Mouse (Mus musculus): Measurements from ENCODE around the gene Cx3cr1.
"Not testable (repeated sequence)": the region's sequence is repeated elsewhere in the genome, so short reads cannot be mapped to it uniquely, and the experiment has no call there.

Cx3cr1 gene

GRCm38 (mm10) chr9:120069779-120070178 lies at the start of gene Cx3cr1:
Gene Cx3cr1, minus strand, starts transcription at chr9:120069879.
- DNase-seq (ENCODE audit: low read depth, low spot score): no peak

GRCm38 (mm10) chr9:120118212-120118611 lies 48.5 kb upstream of the Cx3cr1 start:
- DNase-seq (ENCODE audit: low read depth, low spot score): no peak

- no peak for DNase-seq (ENCODE audit: low read depth, low spot score)
Observed at GRCm38 (mm10) chr9:120116184-120116624, 46.5 kb upstream of the Cx3cr1 start.

- no peak for DNase-seq (ENCODE audit: low read depth, low spot score)
Observed at GRCm38 (mm10) chr9:120115580-120115979, 45.9 kb upstream of the Cx3cr1 start.

DNA sequence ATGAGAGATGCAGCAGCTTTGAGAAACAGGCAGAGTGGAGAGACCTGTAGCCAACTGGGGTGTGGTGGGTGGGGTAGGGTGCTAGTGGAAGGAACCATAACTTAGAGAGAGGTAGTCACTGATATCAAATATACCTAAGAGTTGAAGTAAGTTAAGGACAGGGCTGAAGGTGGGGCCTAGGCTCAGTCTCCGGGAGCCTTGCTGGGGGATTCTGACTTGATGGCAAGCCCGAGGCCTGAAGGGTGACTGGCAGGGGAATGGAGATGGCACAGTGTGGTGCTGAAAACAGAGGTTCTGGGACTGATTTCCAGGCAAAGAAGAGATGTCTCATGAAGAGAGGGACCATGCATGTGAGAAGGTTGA lies 45.1 kb upstream of the Cx3cr1 start:
- no peak for DNase-seq (ENCODE audit: low read depth, low spot score)

DNA sequence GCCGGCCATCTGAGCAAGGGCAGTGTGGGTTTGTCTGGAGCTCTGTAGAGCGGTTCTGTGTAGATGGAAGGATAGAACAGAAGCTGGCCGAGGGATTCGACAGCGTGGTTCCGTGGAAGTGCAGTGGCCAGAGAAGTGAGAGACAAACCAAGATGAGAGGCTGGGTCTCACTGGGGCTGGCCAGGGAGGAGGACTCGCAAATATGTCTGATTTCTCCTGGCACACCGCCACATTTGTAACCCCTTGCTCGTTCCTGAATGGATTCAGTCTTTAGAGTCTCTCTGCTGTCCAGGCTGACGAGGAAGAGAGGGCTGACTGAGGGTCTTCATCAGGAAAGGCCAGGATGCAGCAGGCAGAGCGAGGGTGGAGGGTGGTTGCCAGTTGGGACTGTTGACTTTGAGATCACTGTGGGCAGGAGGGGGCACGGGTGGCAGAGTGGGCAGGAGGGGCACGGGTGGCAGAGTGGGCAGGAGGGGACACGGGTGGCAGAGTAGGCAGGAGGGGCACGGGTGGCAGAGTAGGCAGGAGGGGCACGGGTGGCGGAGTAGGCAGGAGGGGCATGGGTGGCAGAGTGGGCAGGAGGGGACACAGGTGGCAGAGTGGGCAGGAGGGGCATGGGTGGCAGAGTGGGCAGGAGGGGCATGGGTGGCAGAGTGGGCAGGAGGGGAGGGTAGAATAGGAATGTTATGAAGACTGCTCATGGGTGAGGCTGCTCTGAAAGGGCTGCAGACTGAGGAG lies 44.5 kb upstream of the Cx3cr1 start:
- DNase-seq (ENCODE audit: low read depth, low spot score): no peak

DNA sequence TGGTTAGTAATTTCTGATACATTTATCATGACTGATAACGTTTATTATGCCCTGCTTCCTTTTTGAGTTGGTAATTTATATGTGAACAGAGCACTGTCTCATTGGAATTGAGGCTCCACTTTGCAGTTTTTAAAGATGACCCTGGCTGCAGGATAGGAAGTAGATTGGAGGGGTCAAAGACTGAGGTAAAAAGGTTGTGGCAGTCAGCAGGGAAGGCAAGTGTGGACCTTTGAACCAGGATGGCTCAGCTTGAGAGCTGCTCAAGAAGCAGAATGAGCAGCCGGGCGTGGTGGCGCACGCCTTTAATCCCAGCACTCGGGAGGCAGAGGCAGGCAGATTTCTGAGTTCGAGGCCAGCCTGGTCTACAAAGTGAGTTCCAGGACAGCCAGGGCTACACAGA lies 43.8 kb upstream of the Cx3cr1 start:
- no peak for DNase-seq (ENCODE audit: low read depth, low spot score)

DNA sequence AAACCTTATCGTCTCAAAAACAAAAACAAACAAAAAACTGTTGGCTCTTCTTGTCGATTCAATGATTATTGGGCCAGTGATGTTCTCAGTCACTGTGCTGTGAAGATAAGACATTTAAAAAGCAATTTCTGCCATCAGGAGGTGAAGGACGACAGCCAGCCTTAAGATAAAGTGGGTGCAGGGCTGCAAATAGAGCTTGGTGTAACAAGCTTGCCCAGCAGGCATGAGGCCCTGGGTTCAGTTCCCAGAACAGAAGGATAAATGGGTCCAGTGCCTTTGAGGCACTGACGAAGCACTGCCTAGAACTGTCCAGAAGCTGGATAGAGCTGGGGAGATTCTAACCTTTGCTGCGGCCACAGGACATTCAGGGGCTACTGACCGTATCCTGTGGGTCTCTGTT lies 42.8 kb upstream of the Cx3cr1 start:
- no peak for DNase-seq (ENCODE audit: low read depth, low spot score)

DNA sequence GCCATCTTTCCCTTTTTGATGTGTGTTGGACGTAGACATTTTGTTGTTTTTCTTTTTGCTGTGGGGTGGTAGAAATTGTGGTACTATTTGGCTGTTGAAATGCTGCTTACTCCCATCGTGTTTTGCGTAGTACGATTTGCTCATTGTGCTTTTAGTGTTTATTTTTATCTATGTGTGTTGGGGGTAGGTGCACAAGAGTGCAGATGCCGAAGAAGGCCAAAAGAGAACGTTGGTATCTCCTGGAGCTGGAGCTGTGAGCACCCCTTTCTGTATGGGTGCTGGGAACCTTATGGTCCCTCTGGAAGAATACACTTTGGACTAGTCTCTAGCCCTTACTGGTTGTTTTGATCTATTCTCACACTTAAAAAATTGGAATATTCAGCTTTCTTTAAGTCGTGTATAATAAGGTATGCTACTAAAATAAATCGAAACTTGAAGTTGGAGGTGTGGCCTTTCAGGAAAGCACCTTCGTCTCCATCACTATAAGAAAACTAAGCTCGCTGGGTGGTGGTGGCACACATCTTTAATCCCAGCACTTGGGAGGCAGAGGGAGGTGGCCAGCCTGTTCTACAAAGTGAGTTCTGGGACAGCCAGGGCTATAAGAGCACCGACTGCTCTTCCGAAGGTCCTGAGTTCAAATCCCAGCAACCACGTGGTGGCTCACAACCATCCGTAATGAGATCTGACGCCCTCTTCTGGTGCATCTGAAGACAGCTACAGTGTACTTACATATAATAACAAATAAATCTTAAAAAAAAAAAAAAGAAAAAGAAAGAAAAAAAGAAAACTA lies 41.7 kb upstream of the Cx3cr1 start:
- no peak for DNase-seq (ENCODE audit: low read depth, low spot score)

DNA sequence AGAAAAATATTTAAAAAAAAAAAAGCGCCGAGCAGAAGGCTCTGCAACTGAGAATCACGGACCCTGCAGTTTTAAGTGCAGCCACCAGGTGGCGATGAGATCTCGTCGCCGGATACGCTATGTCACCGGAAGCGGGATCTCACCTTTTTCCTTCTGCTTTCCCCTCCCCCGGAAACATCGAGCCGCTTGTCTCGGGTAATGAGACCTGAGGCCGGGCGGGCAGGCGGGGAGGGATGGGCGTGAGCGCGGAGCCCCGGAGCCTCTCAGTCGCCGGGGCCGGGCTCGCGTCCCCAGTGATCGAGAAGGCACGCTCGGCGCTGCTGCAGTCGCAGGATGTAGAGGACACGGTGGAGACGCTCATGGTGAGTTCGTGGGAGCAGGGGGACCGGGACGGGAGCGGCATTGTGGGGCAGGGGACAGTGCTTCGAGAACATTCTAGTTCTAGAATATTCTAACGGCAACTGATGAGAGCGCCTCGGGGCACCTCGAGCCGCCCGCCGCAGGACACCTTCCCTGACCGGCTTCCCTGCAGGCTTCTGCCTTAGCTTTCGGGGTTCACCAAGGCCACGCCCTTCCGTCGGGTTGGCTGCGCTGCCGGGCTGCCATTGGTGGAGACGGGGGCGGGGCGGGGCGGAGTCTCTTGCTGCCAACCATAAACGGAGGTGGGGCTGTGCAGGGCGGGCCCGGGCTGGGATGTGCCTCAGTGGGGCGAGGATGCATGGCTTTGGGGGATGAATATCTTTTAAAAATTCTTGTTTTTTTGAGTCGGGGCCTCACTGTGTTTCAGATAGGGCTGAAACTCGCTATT lies 40.7 kb upstream of the Cx3cr1 start, which contains the start of gene Slc25a38:
Slc25a38 (plus strand) TSS at position 164 of the 808 bp plus-strand sequence.
- peak; percentile 95 for DNase-seq (ENCODE audit: low read depth, low spot score)

- DNase-seq (ENCODE audit: low read depth, low spot score): not testable (repeated sequence)
Observed at GRCm38 (mm10) chr9:120108953-120109352, 39.3 kb upstream of the Cx3cr1 start.

DNA sequence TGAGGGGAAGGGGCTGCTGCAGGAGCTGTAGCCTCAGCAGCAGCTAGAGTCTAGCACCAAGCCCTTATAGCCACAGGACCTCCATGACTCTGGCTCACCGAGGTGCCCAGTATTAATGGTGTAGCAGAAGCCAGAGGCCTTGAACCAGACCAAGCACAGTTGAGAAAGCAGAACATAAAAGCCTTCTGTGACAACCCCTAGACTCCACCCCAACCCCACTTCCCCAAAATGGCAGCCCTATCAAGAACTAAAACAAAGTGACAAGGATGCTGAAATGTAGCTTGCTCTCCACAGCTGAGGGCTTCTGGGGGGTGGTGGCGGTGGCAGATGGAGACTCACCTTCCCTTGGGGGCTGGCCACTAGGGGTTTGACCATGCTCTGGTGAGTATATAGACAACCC lies 31.5 kb upstream of the Cx3cr1 start:
- no peak for DNase-seq (ENCODE audit: low read depth, low spot score)

DNA sequence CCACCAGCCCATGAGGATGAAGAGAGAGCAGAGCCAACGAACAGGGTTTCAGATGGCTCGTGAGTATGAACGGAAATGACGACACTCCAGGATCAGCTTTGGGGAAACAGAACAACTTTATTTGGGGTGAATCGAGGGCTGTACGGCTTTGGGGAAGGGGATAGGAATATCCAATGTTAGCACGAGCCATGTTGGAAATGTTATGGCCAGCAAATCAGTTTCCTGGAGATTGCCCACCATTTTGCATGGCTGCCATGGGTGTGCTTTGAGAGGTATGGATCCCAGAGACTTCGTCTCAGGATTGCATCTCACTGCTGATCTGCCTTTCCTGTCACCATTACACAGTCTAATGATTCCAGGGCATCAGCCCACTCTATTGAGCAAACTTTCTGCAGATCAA lies 29.6 kb upstream of the Cx3cr1 start:
- DNase-seq (ENCODE audit: low read depth, low spot score): no peak

GRCm38 (mm10) chr9:120098682-120099081 lies 29.0 kb upstream of the Cx3cr1 start:
- peak; percentile 58 for DNase-seq (ENCODE audit: low read depth, low spot score)

DNA sequence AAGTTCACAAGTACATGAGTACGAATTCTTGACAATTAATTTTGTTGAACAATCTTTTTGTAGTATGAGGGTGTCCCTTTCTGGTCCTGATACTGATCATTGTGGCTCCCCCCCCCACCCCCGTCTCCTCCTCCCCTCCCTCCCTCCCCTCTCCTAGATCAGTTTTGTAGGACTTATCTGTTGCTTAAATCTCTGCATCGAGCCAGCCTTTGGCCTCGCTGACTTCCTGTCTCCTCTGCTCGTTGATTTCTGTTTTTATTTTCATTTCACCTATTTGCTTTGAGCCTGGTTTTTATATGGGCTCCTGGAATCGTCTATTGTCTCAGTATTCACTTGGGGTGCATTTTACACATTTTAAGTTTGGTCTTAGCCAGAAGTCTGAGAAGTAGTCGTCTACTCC lies 26.2 kb upstream of the Cx3cr1 start:
- peak; percentile 67 for DNase-seq (ENCODE audit: low read depth, low spot score)

DNA sequence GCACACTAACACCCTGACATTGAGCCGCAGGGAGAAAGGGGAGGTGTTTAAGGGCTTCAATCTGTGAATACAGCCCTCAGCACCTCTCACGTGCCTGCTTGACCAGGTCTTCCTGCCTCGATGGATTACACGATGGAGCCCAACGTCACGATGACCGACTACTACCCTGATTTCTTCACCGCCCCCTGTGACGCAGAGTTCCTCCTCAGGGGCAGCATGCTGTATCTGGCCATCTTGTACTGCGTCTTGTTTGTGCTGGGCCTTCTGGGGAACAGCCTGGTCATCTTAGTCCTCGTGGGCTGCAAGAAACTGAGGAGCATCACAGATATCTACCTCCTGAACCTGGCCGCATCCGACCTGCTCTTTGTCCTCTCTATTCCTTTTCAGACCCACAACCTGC lies 24.0 kb upstream of the Cx3cr1 start:
- no peak for DNase-seq (ENCODE audit: low read depth, low spot score)

- DNase-seq (ENCODE audit: low read depth, low spot score): peak; percentile 71
Observed at GRCm38 (mm10) chr9:120091696-120092238, 22.1 kb upstream of the Cx3cr1 start, which contains the start of gene Ccr8. Gene Ccr8, plus strand, starts transcription at chr9:120092114.

DNA sequence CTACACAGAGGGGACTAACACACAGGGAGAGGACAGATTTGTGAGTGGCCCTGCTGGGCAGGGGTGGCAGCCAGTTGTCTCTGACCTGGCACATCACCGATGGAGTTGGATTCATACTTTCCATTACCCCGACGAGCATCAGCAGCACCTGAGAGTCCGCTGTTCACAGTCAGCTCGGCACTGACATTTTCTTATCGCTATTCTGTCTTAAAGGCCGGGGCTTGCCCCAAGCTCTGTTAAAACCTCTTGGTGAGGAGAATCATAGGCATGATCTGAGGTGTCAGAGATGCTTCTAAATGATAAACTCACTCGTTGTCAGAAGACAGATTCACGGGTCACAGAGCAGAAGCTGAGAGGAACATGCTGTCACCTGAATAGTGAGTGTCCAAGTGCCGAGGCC lies 21.4 kb upstream of the Cx3cr1 start:
- DNase-seq (ENCODE audit: low read depth, low spot score): peak; percentile 78

DNA sequence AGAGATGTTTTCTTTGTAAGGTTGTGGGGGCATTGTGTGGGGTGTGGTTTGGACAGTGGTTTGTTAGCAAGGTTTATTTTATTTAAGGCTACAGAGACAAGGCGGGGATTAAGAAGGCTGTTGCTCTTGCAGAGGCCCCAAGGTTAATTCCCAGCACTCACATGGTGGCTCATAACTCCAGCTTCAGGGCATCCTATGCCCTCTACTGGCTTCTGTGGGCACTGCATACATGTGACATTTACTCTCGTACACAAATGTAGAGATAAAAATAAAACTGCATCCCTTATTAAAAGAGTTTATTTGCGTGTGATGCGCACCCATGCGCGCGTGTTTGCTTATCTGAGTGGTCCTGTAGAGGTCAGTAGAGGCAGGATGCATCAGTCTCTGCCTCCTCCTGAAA lies 19.4 kb upstream of the Cx3cr1 start:
- no peak for DNase-seq (ENCODE audit: low read depth, low spot score)

DNA sequence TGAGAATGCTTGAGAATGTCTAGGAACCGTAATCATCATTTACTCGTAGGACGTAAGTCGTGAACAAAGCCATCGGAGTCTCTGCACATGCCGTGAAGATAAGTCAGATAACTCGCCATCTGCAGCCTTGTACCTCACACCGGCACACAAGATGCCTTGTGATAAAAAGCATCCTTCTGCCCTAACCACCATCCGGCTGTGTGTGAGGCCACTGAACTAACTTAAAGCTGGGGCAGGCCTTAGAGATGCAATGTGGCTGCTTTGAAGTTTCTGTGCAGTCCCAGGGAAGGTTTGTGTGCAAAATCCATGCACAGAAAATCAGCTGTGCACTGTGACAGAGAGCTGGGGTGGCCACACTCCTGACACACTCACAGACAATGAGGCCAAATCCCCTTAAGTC lies 14.7 kb upstream of the Cx3cr1 start:
- peak; percentile 73 for DNase-seq (ENCODE audit: low read depth, low spot score)

DNA sequence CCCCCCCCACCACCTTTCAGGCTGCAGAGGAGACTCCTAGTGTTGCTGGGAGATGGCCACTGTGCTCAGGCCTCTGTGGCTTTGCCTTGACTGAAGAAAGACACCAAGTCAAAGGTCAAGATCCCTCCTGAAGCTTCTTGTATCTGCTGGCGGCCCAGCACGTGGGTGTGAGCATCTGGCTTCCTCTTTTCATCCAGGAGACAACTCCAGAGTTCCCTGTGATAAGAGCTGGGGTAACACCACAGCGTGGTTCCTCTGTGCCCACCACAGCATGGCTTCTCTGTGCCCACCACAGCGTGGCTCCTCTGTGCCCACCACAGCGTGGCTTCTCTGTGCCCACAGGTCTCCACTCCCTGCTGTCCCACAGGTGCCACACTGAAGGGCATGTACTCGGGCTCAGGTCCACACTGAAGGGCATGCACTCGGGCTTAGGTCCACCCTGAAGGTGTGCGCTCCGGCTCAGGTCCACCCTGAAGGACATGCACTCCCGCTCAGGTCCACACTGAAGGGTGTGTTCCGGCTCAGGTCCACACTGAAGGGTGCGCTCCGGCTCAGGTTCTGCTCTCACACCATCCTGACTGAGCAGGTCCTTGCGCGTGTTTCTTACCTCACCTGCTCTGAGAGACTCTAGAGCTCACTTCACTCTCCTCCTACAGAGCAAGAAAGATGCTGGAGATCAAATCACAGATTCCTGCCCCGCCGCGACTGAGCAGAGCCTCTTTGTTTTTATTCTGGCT lies 13.6 kb upstream of the Cx3cr1 start:
- DNase-seq (ENCODE audit: low read depth, low spot score): peak; percentile 12

Measured in CD4-positive helper T cell, adult 2 months (primary cell).